Mouse (Mus musculus) liver (tissue): Measurements from ENCODE around the gene Ptpa.

ENCODE experiments used
- DNase-seq: peaks from one replicate; pipeline ENCODE4 v3.0.0-alpha.2; 2020; ENCODE audit warnings: mixed read lengths

Gene Ptpa

DNA sequence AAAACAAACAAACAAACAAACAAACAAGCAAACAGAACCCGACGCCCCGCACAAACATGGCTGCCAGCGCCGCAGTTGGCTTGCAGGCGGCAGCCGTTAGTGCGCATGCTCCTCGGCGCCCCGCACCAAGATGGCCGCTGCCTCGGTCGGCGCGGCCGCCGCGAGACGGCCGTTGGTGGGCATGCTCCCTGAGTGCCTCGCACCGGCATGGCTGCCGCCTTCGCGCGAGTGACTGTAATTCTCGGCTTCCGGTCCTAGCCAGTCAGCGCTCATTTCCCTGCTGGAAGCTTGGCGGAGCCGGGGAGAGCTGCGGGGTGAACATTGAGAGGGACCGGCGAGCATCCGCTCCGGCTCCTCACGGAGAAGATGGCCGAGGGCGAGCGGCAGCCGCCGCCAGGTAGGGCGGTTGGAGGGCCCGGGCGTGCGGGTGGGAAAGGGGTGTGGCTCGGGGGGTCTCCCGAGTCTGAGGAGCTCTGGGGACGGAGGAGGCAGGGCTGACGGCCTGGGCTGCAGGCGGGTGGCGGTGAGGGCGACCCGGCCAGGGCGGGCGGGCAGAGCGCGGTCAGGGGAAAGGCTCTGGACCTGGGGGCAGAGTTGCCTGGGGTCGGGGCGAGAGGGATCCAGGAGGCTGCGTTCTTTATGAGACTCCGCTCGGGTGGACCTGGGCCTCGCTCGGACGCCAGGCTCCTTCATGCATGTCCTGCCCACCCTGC is at the start of gene Ptpa:
Gene Ptpa (plus strand): TSS at position 104 of the 713 bp plus-strand sequence.
- DNase-seq = peak; percentile 93

DNA sequence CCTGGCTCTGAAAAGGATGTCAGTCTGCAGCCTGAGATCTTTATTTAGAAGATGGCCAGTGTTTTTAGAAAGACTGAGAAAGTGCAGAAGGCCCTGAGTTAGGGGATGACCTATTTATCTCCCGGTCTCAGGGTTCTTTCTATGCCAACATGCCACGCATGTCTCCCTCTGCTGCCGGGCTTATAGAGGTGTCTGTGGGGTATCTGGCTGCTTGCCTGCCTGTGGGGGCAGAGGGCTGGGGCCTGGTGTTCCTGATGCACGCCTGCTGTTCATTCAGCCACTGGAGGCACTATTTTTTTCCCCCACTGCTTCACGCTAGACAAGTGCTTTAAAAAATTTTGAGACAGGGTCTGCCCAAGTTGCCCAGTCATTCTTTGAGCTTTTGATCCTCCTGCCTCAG is 49.6 kb upstream of the Ptpa start:
- no peak for DNase-seq

DNA sequence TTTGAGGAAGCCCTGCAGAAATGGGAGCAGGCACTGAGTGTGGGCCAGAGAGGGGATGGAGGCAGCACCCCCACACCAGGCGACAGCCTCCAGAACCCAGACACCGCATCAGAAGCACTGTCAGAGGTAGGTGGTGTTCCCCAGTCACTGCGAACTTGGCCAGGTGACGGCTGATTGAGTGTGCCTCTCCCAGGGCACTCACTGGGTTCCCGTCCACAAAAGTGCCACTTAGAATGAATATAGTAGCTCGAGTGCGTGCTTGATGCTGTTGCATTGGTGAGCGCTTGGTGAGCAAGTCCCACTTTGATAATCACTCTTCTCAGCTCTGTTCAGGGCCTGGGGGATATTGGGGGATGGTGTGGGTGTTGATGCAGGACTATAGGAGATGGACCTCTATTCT is 44.3 kb upstream of the Ptpa start:
- no peak for DNase-seq

DNA sequence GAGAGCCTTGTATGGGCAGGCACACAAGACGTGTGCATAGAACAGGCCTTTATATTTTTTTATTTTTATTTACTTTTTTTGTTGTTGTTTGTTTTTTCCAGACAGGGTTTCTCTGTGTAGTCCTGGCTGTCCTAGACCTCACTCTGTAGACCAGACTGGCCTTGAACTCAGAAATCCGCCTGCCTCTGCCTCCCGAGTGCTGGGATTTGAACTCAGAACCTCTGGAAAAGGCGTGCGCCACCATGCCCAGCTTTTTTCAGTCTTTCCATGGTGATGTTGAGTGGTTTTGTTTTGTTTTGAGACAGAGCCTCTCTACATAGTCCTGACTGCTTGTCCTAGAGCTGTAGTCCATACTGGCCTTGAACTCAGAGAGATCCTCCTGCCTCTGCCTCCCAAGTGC is 43.1 kb upstream of the Ptpa start:
- DNase-seq = no peak

DNA sequence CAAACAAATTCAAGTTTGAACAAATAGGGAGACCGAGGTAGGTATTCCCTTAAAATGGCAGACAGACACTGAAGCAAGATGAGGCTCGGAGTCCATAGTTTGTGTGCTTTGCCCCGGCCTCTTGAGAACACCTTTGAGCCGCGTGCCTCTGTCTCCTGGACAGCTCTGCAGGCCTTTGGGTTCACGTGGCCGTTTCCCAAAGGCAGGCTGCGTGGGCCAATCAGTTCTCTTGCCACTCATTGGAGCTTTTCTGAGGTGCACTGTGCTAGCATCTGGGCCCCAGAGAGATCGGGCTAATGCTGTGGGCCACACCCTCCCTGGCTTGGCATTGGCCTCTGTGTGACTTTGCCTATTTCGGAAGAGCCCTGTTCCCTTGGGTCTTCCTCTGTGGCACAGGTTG is 39.9 kb upstream of the Ptpa start:
- no peak for DNase-seq

DNA sequence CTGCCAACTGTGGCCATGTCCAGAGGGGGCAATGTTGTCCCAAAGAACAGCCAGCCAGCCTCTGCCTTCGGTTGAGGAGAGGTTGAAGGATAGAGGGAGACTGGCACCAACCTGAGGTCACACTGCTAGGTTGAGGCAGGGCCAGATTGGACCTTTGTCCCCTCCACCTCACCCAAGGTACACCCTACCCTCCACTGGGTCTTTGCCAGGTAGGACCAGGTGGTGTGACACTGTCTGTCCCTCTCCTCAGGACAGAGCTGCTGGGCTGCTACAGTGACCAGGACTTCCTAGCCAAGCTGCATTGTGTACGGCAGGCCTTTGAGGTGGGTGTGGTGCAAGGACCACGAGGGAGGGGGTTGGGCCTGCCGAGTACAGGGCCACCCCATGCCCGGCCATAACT is 38.1 kb upstream of the Ptpa start:
- no peak for DNase-seq

DNA sequence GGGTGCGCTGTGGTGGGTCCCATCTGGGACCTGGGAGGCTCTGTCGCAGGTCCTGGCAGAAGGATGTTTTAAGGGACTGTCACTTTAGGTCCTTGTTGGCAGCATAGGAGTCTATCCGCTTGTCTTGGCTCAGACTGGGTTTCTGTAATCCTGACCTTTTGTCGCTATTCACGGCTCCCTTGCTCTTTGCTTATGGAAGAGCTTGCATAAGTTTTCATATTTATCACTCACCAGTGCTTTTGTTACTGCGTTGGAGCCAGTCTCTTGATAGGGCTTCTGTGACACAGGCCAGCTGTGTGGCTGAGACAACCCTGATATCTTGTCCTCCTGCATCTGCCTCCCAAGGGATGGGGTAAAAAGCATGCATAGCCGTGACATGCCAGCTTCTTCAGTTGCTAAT is 36.5 kb upstream of the Ptpa start:
- no peak for DNase-seq

DNA sequence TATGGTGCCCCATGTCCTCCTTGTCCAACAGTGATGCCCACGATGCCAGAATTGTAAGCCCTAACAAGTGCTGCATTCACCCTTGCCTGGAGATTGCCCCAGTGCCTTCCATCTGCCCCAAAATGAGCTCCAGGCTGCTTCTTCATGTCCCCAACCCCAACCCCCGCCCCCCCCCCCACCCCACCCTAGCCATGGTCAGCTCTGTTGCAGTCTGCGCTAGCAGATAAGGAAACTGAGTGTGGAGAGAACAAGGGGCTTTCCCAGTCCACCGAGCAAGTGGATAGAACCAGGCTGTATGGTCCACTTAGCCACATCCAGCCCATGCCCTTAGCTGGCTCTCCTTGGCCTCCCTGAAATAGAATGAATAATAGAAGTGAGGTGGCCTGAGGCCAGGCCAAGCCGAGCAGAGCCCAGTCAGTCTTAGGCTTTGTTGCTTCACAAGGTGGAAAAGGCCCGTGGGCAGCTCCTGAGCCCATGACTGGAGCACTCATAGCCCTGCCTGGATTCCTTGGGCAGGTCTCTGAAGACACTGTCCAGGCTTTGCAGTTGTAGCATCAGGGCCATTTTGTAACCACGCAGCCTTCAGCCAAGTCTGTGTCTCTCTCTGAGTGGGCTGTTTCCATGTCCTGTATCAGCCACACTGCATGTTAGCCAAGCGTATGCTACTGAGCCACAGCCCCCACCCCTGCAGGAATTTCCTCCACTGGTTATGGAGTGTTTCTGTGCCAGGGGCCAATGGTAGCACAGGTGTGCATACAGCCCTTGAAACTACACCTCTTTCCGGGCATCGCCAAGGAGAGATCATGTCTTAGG is 35.1 kb upstream of the Ptpa start:
- peak; percentile 50 for DNase-seq

DNA sequence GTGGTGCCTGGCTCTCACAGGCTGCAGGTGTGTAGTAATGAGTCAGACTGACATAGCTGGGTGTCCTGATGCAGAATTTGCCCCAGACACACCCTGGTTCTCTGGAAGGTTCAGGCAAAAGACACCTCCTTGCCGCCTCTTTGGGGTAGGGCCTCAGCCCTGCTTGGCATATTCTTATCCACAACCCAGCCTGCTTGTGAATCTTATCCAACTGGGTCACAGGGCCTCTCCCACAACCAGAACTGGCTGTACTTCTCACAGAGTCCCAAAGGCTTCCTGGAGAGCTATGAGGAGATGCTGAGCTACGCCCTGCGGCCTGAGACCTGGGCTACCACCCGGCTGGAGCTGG is 34.5 kb upstream of the Ptpa start:
- peak; percentile 39 for DNase-seq

DNA sequence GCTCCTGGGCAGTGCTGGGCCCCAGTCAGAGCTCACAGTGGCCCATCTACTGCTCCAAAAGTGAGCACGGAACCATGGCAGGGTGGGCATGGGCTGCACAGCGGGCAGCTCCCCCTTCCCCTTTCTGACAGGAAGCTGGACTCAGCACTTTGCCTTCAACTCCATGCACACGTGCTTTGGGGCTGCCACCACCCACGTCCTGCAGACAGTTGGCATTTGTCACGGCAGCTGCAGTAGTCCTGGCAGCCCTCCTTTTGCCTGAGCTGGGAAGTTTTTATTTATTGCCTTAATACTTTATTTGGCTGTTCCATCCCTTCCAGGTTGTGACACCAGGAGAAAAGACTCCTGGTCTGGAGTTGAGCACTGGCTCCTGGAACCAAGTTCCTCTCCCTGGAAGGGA is 31.0 kb upstream of the Ptpa start:
- no peak for DNase-seq

DNA sequence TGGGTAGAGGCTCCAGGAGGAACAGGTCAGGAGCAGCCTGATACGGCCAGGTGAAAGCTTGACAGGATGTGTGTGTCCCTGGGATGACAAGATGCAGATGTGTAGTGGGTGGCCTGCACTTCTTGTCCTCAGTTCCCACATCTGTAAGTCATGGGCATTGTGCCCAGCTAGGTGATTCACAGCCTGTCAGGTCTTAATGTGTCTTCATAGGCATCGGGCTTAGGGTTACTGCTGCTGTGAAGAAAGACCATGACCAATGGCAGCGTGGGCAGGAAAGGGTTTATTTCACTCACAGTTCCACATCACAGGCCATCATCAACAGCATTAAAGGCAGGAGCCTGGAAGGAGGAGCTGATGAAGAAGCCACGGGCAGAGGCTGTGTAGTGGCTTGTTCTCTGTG is 30.2 kb upstream of the Ptpa start:
- no peak for DNase-seq

DNA sequence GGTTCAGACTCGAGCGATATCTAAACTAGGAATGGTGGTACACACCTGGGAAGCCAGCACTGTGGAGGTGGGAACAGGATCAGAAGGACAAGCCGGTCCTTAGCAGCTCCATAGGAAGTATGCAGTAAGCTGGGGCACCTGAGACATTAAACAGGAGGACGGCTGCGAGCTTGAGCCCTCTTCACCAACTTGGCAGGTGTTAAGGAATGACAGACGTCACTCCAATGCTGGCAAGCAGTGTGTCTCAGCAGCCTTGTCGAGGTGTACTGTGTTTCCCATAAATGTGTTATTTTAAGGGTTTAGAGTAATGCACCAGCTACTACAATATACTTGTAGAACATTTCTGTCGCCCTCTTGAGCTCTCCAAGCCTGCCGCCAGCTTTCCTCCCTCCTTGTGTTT is 28.9 kb upstream of the Ptpa start:
- no peak for DNase-seq

DNA sequence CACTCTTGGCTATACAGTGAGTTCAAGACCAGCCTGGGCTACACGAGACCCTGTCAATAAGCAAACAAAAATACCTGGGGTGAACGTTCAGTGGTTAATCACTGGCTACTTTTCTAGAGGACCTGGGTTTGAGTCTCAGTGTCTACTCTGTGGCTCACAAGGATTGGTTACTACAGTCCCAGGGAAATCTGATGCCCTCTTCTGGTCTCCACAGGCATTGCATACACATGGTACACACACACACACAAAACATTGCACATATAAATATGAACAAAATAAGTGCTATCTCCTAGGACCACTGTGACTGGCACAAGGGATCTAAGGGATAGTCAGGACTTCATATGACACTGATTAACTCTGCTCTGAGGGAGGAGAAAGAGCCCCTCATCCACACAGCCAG is 26.8 kb upstream of the Ptpa start:
- DNase-seq = no peak

DNA sequence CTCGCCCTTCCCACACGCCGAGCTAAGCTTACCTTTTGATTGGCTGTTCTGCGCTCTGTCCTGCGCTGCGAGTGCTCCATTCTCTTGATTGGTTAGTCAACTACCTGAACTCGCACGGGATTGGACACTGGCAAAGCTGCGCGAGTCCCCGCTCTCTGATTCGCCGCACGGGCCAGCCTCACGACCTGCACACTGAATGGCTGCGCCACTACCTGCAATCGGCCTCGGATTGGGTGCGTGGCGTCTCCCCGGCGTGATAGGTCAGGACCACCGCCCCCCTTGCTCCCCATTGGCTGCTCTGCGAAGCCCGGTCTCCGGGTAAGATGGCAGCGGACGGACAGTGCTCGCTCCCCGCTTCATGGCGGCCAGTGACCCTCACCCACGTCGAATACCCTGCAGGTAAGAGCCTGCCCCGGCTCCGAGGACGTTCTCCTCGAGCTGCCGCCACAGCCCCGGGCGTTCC is 23.7 kb upstream of the Ptpa start, which contains the start of gene Dolpp1:
Gene Dolpp1 (plus strand): TSS at position 141 of the 463 bp plus-strand sequence.
- DNase-seq = peak; percentile 98

DNA sequence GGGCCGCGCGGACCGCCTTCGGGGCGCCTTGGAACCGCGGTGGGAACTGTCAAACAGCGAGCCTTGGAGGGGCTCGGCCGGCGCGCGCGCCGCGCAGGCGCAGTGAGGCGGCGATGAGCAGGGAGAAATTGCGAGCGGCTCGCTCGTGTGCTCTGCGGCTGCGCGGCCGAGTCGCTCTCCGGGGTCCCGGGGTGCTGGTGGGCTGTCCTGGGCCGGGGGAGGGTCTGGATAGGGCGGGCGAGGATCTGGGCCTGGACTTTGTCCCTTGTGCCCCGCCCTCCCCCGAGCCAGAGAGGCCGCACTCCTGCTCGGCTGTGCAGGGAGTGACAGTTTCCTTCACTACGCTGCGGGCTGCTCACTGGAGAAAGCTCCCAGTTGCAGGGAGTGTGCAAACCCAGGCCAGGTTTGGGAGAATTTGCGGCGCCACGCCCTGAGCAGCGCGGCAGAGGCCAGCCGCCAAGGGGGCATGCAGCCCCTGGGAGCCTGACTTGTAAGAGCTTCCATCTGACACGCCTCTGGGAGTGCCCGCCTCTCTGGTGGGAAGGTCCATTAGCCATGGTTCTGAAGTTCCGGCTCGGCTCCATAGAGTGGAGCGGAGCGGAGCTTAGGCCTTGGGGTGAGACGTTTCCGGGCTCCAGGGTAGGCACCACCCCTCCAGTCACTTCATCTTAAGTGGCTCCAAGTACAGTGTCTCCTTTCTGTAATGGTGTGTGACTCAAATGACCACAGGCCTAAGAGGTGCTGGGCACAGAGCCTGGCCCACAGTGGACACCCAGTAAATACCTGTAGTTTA is 23.1 kb upstream of the Ptpa start:
- peak; percentile 86 for DNase-seq

DNA sequence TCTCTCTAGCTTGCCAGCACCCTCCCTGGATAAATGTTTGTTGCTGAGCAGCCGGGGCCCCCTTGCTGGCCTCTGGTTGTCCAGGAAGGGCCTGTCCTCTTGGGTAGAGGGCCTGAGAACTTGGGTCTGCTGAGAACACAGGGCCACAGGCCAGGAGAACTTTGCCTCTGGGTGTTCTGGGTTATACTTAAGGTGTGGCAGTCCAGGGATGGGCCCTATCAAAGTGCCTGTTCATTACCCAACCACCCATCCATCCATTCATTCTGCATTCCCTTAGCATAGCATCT is 22.5 kb upstream of the Ptpa start:
- no peak for DNase-seq

DNA sequence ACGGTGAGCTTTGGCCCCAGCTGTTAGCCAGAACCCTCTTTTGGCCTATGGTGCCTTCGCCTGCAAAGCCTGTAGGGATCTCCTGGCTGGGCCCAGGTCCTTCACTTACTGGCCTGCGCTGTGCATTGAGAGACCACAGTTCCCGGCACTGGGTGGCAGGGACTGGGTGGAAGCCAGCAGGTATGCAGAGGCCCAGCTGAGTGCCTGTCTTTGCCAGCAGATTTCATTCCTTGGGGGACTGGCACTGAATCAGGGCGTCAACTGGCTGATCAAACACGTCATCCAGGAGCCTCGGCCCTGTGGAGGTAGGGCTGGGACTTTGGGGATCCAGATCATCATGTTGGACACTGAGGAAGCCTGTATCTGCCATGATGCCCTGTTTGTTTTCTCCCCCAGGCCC is 20.1 kb upstream of the Ptpa start:
- DNase-seq = no peak

DNA sequence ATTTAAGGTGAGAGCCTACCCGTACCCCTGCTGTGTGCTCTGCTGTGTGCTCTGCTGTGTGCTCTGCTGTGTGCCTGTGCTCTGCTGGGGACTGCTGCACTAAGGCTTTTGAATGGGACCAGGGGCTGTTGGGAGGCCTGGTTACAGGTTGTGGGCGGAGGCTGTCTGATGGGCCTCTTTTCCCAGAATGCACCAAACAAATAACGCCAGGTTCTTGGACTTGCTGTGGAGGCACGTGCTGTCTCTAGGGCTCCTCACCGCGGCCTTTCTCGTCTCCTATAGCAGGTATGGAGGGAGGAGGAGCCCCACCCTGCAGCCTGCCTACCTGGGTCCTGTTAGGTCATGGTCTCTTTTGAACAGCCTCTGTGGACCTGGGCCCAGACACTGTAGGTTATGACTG is 19.6 kb upstream of the Ptpa start:
- no peak for DNase-seq

DNA sequence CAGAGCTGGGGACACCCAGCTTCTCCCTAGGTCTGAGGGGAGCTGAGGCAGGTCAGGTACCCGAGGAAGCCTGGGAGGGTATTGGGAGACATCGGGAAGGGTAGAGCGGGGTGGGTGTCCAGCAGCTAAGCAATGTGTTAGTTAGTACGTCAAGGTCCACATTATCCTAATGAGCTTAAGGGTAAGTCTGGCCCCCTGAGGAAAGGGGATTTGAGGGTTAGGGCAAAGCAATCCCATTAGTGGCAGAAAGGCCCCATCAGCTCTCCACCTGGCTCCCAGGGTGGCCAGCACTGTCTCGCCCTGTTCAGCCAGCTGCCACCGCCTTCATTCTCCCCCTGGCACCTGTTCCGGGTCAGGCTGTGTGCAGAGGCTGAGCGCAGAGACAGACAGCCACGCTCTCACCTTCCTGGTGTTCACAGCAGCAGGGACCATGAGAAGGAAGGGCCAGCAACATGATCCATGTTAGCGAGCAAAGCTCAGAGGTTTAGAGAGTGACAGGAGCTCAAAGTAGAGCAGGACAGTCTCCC is 17.8 kb upstream of the Ptpa start:
- DNase-seq = no peak

DNA sequence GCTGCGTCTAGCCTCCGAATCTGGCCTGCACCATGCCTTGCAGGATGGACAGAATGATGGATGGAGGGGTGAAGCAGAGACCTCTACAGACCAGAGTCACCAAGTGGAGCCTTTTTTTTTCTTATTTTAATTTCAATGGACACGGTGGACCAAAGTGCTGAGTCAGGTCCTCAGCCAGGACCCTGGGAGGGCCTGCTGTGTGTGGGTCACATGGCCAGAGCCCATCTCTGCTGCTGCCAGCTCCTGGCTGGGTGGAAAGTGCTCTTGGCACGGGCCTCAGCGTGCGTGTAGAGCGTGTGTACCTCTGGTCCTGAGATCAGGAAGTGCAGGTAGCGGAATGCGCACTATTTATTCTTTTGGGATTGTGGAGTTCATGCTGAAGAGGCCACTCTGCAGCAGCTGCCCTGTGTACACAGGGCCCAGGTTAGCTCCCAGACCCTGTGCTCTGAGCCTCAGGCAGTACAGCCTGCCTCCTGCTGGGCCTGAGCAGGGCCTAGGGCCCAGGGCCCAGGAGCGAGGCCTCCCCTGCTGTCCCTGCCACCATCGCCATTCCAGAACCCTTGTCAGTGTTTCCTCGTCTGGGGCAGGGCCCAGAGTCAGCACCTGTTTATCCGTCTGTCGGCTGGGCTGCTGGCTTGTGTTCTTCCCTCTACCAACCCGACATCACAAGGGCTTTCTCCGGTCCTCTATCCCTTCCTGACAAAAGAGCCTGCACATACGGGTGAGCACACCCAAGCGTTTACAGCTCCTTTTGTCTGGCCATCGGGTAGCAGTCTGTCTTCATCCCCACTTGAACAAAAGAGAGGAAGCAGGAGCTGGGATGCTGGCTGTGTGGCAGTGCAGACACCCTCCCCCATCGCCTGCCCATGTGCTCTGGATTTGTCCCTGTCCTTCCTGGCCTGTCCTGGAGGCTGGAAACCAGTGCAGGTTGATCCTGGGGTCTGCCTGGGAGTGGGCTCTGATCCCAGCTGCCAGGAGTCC is 16.4 kb upstream of the Ptpa start:
- no peak for DNase-seq

DNA sequence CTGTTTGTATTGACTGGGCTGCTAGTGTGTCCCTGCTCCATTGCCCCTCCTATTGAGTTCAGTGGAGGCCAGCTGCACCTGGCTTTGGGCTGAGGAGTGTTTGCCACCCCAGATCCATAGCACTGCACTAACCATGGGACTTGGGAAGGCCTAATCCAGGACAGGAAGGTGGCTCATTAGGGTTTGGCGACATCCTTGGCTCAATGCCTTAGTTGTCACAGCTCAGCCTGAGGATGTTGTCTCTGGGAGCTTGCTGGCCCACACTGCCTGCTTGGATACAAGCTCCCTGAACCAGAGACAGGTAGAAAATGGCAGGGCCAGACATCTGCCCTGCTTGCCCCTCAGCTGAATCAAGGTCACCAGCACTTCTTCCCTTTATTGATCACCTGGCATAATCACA is 14.3 kb upstream of the Ptpa start:
- no peak for DNase-seq

DNA sequence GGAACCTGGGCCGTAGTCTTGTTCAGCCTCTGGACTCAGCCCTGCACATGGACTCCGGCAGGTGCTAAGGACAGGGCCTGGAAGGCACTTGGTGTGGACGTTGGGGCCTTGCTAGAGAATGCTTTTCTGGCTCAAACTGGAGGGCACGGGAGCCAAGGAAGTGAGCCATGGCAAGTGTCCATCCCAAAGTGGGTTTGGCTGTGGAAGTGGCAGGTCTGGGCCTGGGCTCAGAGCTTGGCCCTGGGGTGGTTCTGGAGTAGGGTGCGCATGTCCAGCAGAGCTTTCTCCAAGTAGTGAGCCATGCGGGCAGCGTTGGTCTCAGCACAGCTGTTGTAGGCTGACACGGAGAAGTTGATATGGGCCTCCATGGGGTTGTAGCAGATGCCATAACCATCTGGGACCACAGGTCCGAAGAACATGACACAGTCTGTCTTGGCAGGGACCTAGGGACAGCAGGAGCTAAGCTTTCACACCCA is 13.4 kb upstream of the Ptpa start:
- no peak for DNase-seq
